ENCODE assay signal across 8 mouse cellular contexts in genomic region chr2:166906523-166907182, GRCm38 (mm10). TPM values are rescaled to one million over a fixed set of nuclear protein-coding genes. Genes with fewer than 3 reads are reported as not detected.
DNase-seq lines count a peak whose midpoint lies in the region; ATAC-seq and TF ChIP-seq lines count a peak whose summit lies in the region.

No protein-coding gene starts in this region.

- in situ Hi-C loops in CH12.LX (cut with MboI; ENCODE audit: low pct_ligation_motif_present, low pct_unique_long_range_greater_than_20kb, low sequenced_read_pairs) = no loop called here

- peak overlapping the region; percentile 74 for H3K9ac ChIP-seq in CH12.LX (ENCODE audit: insufficient read depth, low read depth)
- peak overlapping the region; percentile 90 for H3K9ac ChIP-seq in embryonic facial prominence, embryonic 14.5 days (ENCODE audit: low read depth, low read length)
- peak overlapping the region; percentile 93 for H3K9ac ChIP-seq in hindbrain, embryonic 14.5 days
- peak overlapping the region; percentile 93 for H3K9ac ChIP-seq in lung, embryonic 14.5 days

- H3K4me1 ChIP-seq in CH12.LX (ENCODE audit: control insufficient read depth in 1 of 2, insufficient read depth in 2 of 2) = peaks cover 3 to 30% of the 10 kb centered on the region in 2 experiments; a peak in 3 of 4 replicates
- H3K4me1 ChIP-seq in embryonic facial prominence, embryonic 14.5 days (ENCODE audit: control insufficient read depth, insufficient read depth, low read length) = peaks cover 7% of the 10 kb centered on the region
- H3K4me1 ChIP-seq in hindbrain, embryonic 14.5 days (replicated peaks; ENCODE audit: control insufficient read depth, insufficient read depth, low read length) = peaks cover 16% of the 10 kb centered on the region
- peaks cover 5% of the 10 kb centered on the region; the same call in 1 of the 2 replicates for H3K4me1 ChIP-seq in lung, embryonic 14.5 days (ENCODE audit: insufficient read depth)
- H3K4me1 ChIP-seq in olfactory bulb, adult 2 months (ENCODE audit: control insufficient read depth, insufficient read depth, low read length) = peaks cover 11% of the 10 kb centered on the region

- no peak for TF ChIP-seq RAD21 in CH12.LX (IDR thresholded peaks at IDR 0.05; ENCODE audit: low read depth, low read length)

- peak overlapping the region; percentile 85 to 99 (median 97) for H3K4me3 ChIP-seq in CH12.LX (replicated peaks in 1 of 3; ENCODE audit: low read depth in 2 of 3, low read length in 2 of 3, poor library complexity in 1 of 3)
- peak overlapping the region; percentile 58 for H3K4me3 ChIP-seq in embryonic facial prominence, embryonic 14.5 days (ENCODE audit: low read depth, low read length)
- H3K4me3 ChIP-seq in hindbrain, embryonic 14.5 days (replicated peaks; ENCODE audit: low read length) = peak overlapping the region; percentile 97
- peak overlapping the region; percentile 70 for H3K4me3 ChIP-seq in lung, embryonic 14.5 days (ENCODE audit: low read depth, low read length)
- H3K4me3 ChIP-seq in olfactory bulb, adult 2 months (ENCODE audit: insufficient read depth, low read depth, low read length) = peak overlapping the region; percentile 79

- H3K36me3 ChIP-seq in CH12.LX (replicated peaks in 1 of 2; ENCODE audit: control insufficient read depth in 1 of 2, insufficient read depth in 1 of 2, low read length in 1 of 2) = peaks cover 5 to 26% of the 10 kb centered on the region in 2 experiments
- peaks cover 4% of the 10 kb centered on the region; the same call in 1 of the 2 replicates for H3K36me3 ChIP-seq in embryonic facial prominence, embryonic 14.5 days (ENCODE audit: control insufficient read depth, insufficient read depth, low read length)
- H3K36me3 ChIP-seq in hindbrain, embryonic 14.5 days (replicated peaks; ENCODE audit: control insufficient read depth, insufficient read depth) = 0 out of 2 replicates have a peak, but pooled peaks cover 7% of the 10 kb centered on the region
- H3K36me3 ChIP-seq in lung, embryonic 14.5 days (ENCODE audit: insufficient read depth) = peaks cover 12% of the 10 kb centered on the region

- H3K27ac ChIP-seq in CH12.LX (ENCODE audit: insufficient read depth, low read depth) = peak overlapping the region; percentile 14; the same call in 1 of the 2 replicates
- H3K27ac ChIP-seq in embryonic facial prominence, embryonic 14.5 days (replicated peaks; ENCODE audit: low read depth, low read length) = peak overlapping the region; percentile 98
- H3K27ac ChIP-seq in hindbrain, embryonic 14.5 days = peak overlapping the region; percentile 99
- peak overlapping the region; percentile 99 for H3K27ac ChIP-seq in lung, embryonic 14.5 days (ENCODE audit: low read depth)
- H3K27ac ChIP-seq in olfactory bulb, adult 2 months (ENCODE audit: insufficient read depth, low read depth, low read length) = peak overlapping the region; percentile 27; the same call in 1 of the 2 replicates

- peak overlapping the region; percentile 85 for H3K4me2 ChIP-seq in CH12.LX (ENCODE audit: insufficient read depth, low read depth, poor library complexity, severe bottlenecking)
- peak overlapping the region; percentile 70 for H3K4me2 ChIP-seq in embryonic facial prominence, embryonic 14.5 days (ENCODE audit: low read depth, low read length)
- peak overlapping the region; percentile 96 for H3K4me2 ChIP-seq in hindbrain, embryonic 14.5 days (replicated peaks)
- peak overlapping the region; percentile 91 for H3K4me2 ChIP-seq in lung, embryonic 14.5 days

- peak; percentile 20 for ATAC-seq in embryonic facial prominence, embryonic 14.5 days (ENCODE audit: low read depth)
- ATAC-seq in hindbrain, embryonic 14.5 days (ENCODE audit: low FRiP score) = peak; percentile 23; the same call in 1 of the 2 replicates
- peak; percentile 42; the same call in 1 of the 2 replicates for ATAC-seq in lung, embryonic 14.5 days (ENCODE audit: insufficient read depth)

- no peak for TF ChIP-seq CTCF in CH12.LX (conservative IDR thresholded peaks at IDR 0.05 in 1 of 2, IDR thresholded peaks at IDR 0.05 in 1 of 2; ENCODE audit: low read depth in 2 of 2, low read length in 2 of 2)
- TF ChIP-seq CTCF in lung, embryonic 14.5 days (IDR thresholded peaks at IDR 0.05; ENCODE audit: low read depth) = no peak
- no peak for TF ChIP-seq CTCF in olfactory bulb, adult 2 months (IDR thresholded peaks at IDR 0.05; ENCODE audit: insufficient read depth, low read depth, low read length)

- H3K9me3 ChIP-seq in CH12.LX (replicated peaks; ENCODE audit: low read length) = peaks cover 2% of the 10 kb centered on the region
- no peaks in the 10 kb centered on the region for H3K9me3 ChIP-seq in embryonic facial prominence, embryonic 14.5 days (ENCODE audit: control insufficient read depth, low read length)
- H3K9me3 ChIP-seq in hindbrain, embryonic 14.5 days (ENCODE audit: control insufficient read depth, low read length) = no peaks in the 10 kb centered on the region
- H3K9me3 ChIP-seq in lung, embryonic 14.5 days (ENCODE audit: low read depth, low read length) = no peaks in the 10 kb centered on the region

- H3K79me2 ChIP-seq in CH12.LX (replicated peaks; ENCODE audit: control insufficient read depth, extremely low read depth, insufficient read depth, poor library complexity, severe bottlenecking) = peaks cover 52% of the 10 kb centered on the region

- H3K27me3 ChIP-seq in CH12.LX (replicated peaks) = no peaks in the 10 kb centered on the region
- H3K27me3 ChIP-seq in embryonic facial prominence, embryonic 14.5 days (replicated peaks; ENCODE audit: control insufficient read depth, insufficient read depth, low read length) = no peaks in the 10 kb centered on the region
- H3K27me3 ChIP-seq in hindbrain, embryonic 14.5 days (ENCODE audit: control insufficient read depth, insufficient read depth, low read length) = no peaks in the 10 kb centered on the region
- H3K27me3 ChIP-seq in lung, embryonic 14.5 days (ENCODE audit: insufficient read depth, low read length) = no peaks in the 10 kb centered on the region

- TF ChIP-seq EP300 in CH12.LX (IDR thresholded peaks at IDR 0.05; ENCODE audit: low read length) = no peak

- no peak for TF ChIP-seq POLR2A in CH12.LX (IDR thresholded peaks at IDR 0.05; ENCODE audit: low read depth, low read length)
- no peak for TF ChIP-seq POLR2A in olfactory bulb, adult 2 months (IDR thresholded peaks at IDR 0.05; ENCODE audit: insufficient read depth, low read depth, low read length)

- DNase-seq in embryo, embryonic 10 days (ENCODE audit: low spot score) = peak; percentile 33
- no peak for DNase-seq in embryo, embryonic 9.5 days (ENCODE audit: extremely low spot score)
- DNase-seq in CH12.LX (ENCODE audit: extremely low read depth) = peak; percentile 34
- no peak for DNase-seq in embryonic facial prominence, embryonic 14.5 days (ENCODE audit: low spot score)
- DNase-seq in hindbrain, embryonic 14.5 days (ENCODE audit: low spot score) = peak; percentile 32
- DNase-seq in lung, embryonic 14.5 days = peak; percentile 19
- DNase-seq in urinary bladder, postnatal 4 days (ENCODE audit: low spot score in 2 of 2) = no peak

- under 1% methylated on average over 23 of the region's 28 CpGs for WGBS in embryonic facial prominence, embryonic 14.5 days
- under 1% methylated on average over 28 of the region's 28 CpGs for WGBS in hindbrain, embryonic 14.5 days
- under 1% methylated on average over 28 of the region's 28 CpGs for WGBS in lung, embryonic 14.5 days
- under 1% methylated on average over 28 of the region's 28 CpGs for WGBS in olfactory bulb, adult 2 months

- dilution Hi-C loops in CH12.LX (cut with MboI; ENCODE audit: extremely low pct_ligation_motif_present, extremely low pct_unique_long_range_greater_than_20kb, low sequenced_read_pairs) = no loop called here

TF ChIP-seq in CH12.LX, 34 proteins besides CTCF, POLR2A, EP300 and RAD21:
- no peak for TF ChIP-seq MAZ (IDR thresholded peaks at IDR 0.05; ENCODE audit: low read depth, low read length)
- peak; percentile 42; the same call in 1 of the 2 replicates for TF ChIP-seq MYC (IDR thresholded peaks at IDR 0.05; ENCODE audit: low read depth, low read length)
TF ChIP-seq in CH12.LX: peak in this region for 1.

RNA-seq across cellular contexts. Expression of gene Cse1l, which starts 0.8 kb away (rescaled TPM):
- total RNA-seq in CH12.LX (2012; rRNA removed) (76.0 and 101 TPM in 2 replicates), CH12.LX (2014; rRNA removed) (165 and 167 TPM in 2 replicates)
- 131 and 162 TPM in 2 replicates for polyA plus RNA-seq in CH12.LX (2012; ENCODE audit: insufficient read length, low read depth)
- 113 and 118 TPM in 2 replicates for polyA plus RNA-seq in embryonic facial prominence, embryonic 14.5 days (2014; fragmentation: Nextera tagmentation; extraction: Ambion mirVana)
- 112 and 133 TPM in 2 replicates for polyA plus RNA-seq in hindbrain, embryonic 14.5 days (2014; fragmentation: Nextera tagmentation; extraction: Ambion mirVana)
- polyA plus RNA-seq in lung, embryonic 14.5 days (2014; fragmentation: Nextera tagmentation; extraction: Ambion mirVana) = 177 TPM in 2 replicates
- not detected in 2 replicates for polyA plus RNA-seq in olfactory bulb, adult 2 months (2012; ENCODE audit: insufficient read depth, insufficient read length, low replicate concordance, missing spikeins)

Comparison
In these comparisons a context has a peak if more than half of its experiments do, and no peak if none do; other contexts are left out.
1. DNase-seq: peak in embryo, embryonic 10 days (single experiment), CH12.LX (single experiment), hindbrain, embryonic 14.5 days (single experiment) and lung, embryonic 14.5 days (single experiment); none in embryo, embryonic 9.5 days (single experiment), embryonic facial prominence, embryonic 14.5 days (single experiment) and urinary bladder, postnatal 4 days (0 of 2).
2. H3K27ac ChIP-seq: peak in every context shown above with its lines; median percentile 99 in hindbrain, embryonic 14.5 days; 99 in lung, embryonic 14.5 days; 98 in embryonic facial prominence, embryonic 14.5 days; 27 in olfactory bulb, adult 2 months; 14 in CH12.LX.
3. Peak in every context shown above with its lines, with median percentiles within 50 percentile points of each other: H3K4me2 ChIP-seq, H3K4me3 ChIP-seq, H3K9ac ChIP-seq and ATAC-seq.